Mouse (Mus musculus): Measurements from ENCODE around the gene Stxbp2.
A peak's percentile ranks its signal among the peaks of the same experiment; 100 is the strongest.

Gene Stxbp2

DNA sequence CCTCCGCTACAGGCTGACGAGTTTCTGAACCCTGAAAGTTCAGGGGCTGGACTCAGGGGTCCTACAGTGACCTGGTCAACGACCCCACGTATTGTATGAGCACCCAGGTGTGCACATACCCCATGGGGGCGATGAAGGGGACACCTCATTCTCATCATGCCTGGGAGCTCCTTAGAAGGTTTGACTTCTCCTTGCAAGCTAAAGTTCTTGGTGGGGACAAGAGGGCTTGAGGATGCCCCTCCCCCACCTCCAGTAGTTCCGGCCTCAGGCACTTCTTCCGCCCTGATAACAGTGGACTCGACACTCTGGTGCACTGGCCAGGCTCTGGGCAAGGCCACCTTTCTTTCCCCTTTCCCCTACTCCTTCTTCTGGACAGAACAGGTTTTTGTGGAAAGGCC is 722 bp downstream of the Stxbp2 start:
- DNase-seq (ENCODE audit: low spot score in 2 of 2): peak in 1 of 2 experiments; percentile 12

GRCm38 (mm10) chr8:3645804-3646203 is 15.0 kb downstream of the Stxbp2 start:
- DNase-seq (ENCODE audit: low spot score in 2 of 2): peak; percentile 72 to 78

DNA sequence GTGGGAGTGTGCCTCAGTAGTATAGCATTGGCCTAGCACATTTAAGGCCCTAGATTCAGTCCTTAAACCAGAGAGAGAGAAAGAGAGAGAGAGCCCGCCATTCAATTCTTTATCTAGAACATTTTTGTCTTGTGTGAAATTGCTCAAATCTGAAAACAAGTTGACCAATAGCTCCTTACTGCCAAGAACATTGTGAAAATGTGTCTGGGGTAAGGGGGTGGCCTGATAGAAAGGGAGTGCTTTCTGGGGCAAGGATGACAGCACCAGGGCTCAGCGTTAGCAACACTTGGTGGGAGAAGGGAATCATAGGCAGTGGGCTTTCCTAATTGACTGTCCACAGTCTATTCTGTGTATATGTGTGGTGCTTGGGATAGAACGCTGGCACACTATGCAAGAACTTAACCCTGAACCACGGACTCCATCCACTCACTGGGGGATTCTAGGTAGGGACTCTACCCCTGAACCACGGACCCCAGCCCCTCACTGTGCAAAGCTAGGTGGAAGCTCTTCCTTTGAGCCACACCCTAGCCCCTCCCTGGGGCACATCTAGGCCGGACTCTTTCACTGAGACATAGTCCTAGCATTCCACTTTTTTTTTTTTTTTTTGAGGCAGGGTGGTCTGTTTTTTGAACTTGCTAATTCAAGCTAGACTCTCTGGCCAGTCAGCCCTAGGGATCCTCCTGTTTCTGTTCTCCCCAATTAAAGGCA is 16.2 kb downstream of the Stxbp2 start:
- DNase-seq (ENCODE audit: low spot score in 2 of 2): no peak

DNA sequence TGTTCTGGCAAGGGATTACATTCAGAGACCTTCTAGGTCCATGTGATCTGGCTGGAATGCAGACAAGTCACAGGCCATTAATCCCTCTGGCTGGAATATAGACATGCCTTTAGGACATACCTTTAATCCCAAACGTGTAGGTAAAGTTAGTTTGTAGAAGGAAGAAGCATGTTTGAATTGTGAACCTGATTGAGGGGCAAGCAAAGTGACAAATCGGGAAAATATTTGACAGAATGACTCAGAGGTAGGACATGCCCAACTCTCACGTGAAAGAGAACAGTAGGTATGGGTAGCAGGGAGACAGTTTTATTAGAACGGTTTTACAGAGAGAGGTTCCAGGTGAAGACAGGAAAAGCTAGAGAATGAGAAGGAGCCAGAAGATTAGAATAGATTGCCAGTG is 16.8 kb downstream of the Stxbp2 start:
- DNase-seq (ENCODE audit: low spot score in 2 of 2): no peak

- no peak for DNase-seq (ENCODE audit: low spot score in 2 of 2)
These were observed 17.5 kb downstream of the Stxbp2 start for GRCm38 (mm10) chr8:3648268-3648667.

GRCm38 (mm10) chr8:3648990-3649389 is 18.2 kb downstream of the Stxbp2 start:
- DNase-seq (ENCODE audit: low spot score in 2 of 2): no peak

GRCm38 (mm10) chr8:3652845-3653244 is 22.1 kb downstream of the Stxbp2 start:
- no peak for DNase-seq (ENCODE audit: low spot score in 2 of 2)

DNA sequence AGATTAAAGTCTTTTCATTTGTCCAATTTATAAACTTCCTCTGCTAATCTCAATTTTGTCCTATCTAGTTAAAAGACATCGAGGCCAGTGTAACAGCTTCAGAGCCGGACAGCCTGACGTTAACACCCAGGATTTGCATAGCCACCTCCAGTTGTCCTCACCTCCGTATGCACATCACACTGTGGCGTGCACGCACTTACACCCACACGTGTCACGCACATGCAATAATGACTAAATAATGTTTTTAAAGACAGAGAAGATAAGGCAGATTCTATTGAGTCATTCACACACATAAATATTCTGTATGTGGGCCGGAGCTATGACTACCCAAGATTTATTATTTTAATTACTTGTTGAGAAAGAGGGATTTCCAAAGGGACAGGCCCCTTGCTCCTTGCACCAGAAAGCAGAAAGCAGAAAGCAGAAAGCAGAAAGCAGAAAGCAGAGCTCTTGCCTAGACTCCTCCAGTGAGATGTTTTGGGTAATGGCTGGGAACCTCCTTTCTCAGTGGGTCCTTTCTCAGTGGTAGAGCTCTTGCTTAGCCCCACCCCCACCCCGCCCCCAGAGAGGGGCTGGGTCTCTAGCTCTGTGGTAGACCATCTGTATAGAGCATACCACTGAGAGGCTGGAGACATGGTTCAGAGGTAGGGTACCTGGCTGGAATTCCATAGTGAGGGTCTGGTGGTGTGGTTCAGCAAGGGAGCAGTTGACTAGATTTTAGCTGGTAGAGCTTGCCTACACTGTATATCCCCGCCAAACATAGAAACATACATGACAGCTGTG is 24.2 kb downstream of the Stxbp2 start:
- no peak for DNase-seq (ENCODE audit: low spot score in 2 of 2)

DNA sequence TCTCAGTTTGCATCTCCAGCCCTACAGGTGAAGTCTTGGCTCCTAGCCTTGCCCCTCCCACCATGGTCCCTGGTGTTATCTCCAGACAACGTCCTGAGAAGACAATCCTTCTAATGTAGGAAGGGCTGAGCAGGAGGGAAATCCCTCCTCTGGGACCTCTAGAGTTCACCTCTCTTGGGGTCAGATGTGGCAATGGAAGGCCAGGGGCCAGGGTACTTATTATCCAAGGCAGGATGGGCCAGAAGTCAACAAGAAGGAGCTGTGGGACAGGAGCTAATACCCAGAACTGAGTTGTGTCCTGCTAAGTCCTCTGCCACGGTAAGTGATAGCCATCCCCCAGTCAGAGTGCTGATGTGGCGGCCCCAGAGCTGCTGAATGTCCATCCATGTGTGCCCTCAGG is 24.8 kb downstream of the Stxbp2 start, which contains the start of gene Retn:
Gene Retn, plus strand, starts transcription at position 245 of the 400 bp plus-strand sequence.
- DNase-seq (ENCODE audit: low spot score in 2 of 2): no peak

- DNase-seq (ENCODE audit: low spot score in 2 of 2): no peak
These were observed 26.1 kb downstream of the Stxbp2 start for GRCm38 (mm10) chr8:3656725-3657381.

- DNase-seq (ENCODE audit: low spot score in 2 of 2): peak; percentile 27 to 41
These were observed 30.1 kb downstream of the Stxbp2 start for GRCm38 (mm10) chr8:3660889-3661288.

DNA sequence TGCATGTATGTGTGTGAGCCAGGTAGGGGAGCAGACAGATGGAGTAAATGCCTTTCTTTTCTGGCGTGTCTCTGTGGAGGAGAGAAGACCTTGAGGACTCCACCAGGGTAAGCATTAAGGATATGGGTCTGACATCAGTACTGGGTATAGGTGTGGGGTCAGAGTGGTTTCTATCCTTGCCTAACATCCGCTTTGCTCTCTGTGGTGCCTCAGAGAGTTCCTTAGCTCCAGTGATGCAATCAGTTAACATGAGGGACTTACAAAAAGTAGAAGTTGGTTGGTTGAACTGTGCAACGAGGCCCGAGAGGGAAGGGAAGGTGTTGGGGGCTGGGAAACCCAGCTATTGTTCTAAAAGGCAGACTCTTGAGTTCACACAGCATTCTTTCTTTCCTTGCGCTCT is 33.6 kb downstream of the Stxbp2 start:
- DNase-seq (ENCODE audit: low spot score in 2 of 2): peak; percentile 28 to 47

DNA sequence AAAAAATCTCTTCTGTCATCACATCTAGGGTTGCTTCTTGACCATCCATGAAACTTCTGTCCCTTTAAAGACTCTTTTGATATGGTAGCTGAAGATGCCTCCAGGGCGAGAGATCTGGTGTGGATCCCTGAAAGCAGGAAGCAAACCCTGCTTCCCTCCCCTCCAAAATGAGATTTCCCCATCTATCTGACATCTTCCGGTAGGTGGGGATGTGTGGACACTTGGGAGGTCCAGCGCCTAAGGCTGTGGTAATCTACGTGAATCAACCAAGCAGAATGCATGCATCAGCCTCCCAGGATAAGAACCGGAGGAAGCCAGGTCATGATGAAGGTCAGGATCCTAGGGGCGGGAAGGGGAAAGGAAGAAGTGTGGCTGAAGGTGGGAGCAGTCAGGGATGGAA is 34.8 kb downstream of the Stxbp2 start, which contains the start of gene Mcemp1:
Gene Mcemp1, plus strand, starts transcription at position 248 of the 400 bp plus-strand sequence.
- no peak for DNase-seq (ENCODE audit: low spot score in 2 of 2)

DNA sequence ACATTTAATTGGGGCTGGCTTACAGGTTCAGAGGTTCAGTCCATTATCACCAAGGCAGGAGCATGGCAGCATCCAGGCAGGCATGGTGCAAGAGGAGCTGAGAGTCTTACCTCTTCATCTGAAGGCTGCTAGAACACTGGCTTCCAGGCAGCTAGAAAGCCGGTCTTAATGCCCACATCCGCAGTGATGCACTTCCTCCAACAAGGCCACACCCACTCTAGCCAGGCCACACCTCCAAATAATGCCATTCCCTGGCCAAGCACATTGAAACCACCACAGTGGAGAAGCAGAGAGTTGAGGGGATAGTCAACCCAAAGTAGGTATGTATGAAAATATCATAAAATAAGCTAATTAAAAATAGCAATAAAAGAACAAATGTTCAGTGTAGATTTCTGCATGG is 39.6 kb downstream of the Stxbp2 start:
- peak; percentile 47 to 68 for DNase-seq (ENCODE audit: low spot score in 2 of 2)

- peak; percentile 79 to 80 for DNase-seq (ENCODE audit: low spot score in 2 of 2)
These were observed 41.3 kb downstream of the Stxbp2 start, which contains the start of gene Fcor for GRCm38 (mm10) chr8:3671980-3672491. Gene Fcor (minus strand): TSS chr8:3672362.

DNA sequence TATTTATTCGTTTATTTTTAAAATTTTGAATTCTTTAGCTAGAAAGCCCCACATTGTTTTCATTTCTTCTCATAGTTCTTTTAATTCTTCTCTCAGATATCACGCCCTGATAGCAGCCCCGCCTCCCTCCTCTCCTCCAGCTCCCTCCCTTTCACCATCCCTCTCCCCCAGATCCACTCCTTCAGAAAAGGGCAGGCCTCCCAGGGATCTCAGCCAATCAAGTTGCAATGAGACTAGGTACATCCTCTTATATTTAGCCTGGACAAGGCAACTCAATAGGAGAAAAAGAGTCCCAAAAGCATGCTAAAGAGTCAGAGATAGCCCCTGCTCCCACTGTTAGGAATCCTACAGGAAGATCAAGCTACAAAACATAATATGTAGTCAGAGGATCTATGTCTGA is 43.9 kb downstream of the Stxbp2 start:
- DNase-seq (ENCODE audit: low spot score in 2 of 2): no peak

DNA sequence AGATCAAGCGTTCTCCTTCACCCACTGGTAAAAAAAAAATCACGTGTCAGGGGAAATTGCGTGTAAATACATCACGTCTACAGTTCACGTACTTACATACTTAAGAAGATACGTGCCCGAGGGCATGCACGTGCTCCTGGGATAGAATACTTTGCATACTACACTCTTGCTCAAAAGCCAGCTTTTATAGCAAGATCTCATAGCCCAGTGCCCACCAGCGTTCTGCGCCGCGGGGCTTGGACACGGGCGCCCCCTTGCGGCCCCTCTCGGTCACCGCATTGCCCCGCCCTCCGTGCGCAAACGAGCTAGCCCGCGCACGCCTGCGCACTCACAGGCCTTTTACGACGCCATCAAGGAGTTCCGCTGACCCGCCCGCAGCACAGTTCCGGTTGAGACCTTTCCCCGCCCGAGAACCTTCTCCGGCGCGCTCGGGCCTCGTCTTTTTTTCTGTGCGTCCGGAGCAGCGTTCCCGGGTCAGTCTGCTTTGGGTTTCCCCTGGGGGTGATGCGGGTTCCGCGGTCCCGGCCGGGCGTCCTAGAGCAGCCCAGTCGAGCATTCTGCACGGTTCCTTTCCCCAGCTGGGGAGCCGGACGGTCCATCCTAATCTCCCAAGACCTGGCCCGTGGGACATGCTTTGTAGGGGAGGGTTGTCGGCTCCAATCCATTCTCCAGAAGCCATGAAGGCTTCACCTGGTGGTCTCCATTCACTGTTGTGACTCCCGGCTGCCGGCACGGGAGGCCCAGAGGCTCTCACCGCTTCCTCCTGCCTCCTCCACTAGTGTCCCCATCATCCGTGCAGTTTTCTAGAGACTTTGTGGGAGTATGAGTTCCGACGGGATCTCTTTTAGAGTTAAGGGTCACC is 45.6 kb downstream of the Stxbp2 start, which contains the start of gene Trappc5:
Gene Trappc5, plus strand, starts transcription at position 169 of the 862 bp plus-strand sequence.
- DNase-seq (ENCODE audit: low spot score in 2 of 2): peak; percentile 93 to 95

- DNase-seq (ENCODE audit: low spot score in 2 of 2): no peak
These were observed 46.3 kb downstream of the Stxbp2 start for GRCm38 (mm10) chr8:3676993-3677579.

DNA sequence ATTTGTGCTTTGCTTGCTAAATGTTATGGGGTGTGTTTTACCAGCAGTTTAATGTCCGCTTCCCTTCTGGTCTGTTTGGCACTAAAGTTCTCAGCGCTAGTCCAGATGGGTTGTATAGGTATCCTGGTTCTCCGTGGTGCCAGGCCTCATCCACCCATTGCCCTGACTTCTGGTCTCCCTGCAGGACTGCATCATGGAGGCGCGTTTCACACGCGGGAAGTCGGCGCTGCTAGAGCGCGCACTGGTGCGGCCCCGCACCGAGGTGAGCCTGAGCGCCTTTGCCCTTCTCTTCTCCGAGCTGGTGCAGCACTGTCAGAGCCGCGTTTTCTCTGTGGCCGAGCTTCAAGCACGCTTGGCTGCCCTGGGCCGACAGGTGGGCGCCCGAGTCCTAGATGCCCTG is 48.1 kb downstream of the Stxbp2 start:
- no peak for DNase-seq (ENCODE audit: low spot score in 2 of 2)

DNA sequence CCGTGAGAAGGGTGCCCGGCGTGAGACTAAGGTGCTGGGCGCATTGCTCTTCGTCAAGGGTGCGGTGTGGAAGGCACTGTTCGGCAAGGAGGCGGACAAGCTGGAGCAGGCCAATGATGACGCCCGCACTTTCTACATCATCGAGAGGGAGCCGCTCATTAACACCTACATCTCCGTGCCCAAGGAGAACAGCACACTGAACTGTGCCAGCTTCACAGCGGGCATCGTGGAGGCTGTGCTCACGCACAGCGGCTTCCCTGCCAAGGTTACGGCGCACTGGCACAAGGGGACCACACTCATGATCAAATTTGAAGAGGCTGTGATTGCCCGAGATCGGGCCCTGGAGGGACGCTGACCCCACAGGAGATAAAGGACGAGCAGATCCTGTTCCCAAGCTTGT is 48.5 kb downstream of the Stxbp2 start:
- DNase-seq (ENCODE audit: low spot score in 2 of 2): no peak

- no peak for DNase-seq (ENCODE audit: low spot score in 2 of 2)
These were observed 48.9 kb downstream of the Stxbp2 start for GRCm38 (mm10) chr8:3679656-3680055.

Data from spleen, postnatal 36 days (tissue).